Mouse (Mus musculus) forebrain, embryonic 15.5 days (tissue): ENCODE results near the gene Atg4c. TPM values are rescaled to one million over a fixed set of nuclear protein-coding genes. Genes with fewer than 3 reads are reported as not detected.

ENCODE experiments used
- ATAC-seq: fragments of 200-750 bp; cut with Nextera tagmentation; replicated peaks from 2 replicates; pipeline ENCODE4 v1.8.0; 2017; ENCODE audit warnings: mild to moderate bottlenecking, moderate TSS enrichment, moderate library complexity
- H3K27ac ChIP-seq: fragments of 300-500 bp; sonication (generic); replicated peaks from 2 replicates; pipeline ENCODE4 v1.5.1; 2015; ENCODE audit warnings: mild to moderate bottlenecking, inconsistent platforms
- H3K27me3 ChIP-seq: fragments of 300-500 bp; sonication (generic); 2 replicates; pipeline ENCODE4 v1.6.1; 2015; ENCODE audit warnings: inconsistent platforms
- H3K36me3 ChIP-seq: fragments of 300-500 bp; sonication (generic); 2 replicates; pipeline ENCODE4 v1.6.1; 2015; ENCODE audit warnings: mild to moderate bottlenecking, inconsistent platforms
- H3K4me1 ChIP-seq: fragments of 300-500 bp; sonication (generic); 2 replicates; pipeline ENCODE4 v1.6.1; 2015; ENCODE audit warnings: inconsistent platforms
- H3K4me2 ChIP-seq: fragments of 300-500 bp; sonication (generic); replicated peaks from 2 replicates; pipeline ENCODE4 v1.6.1; 2015; ENCODE audit warnings: mild to moderate bottlenecking, inconsistent platforms
- H3K4me3 ChIP-seq: fragments of 300-500 bp; sonication (generic); 2 replicates; pipeline ENCODE4 v1.5.1; 2015; ENCODE audit warnings: mild to moderate bottlenecking, inconsistent platforms
- H3K9ac ChIP-seq: fragments of 300-500 bp; sonication (generic); replicated peaks from 2 replicates; pipeline ENCODE4 v1.6.1; 2015; ENCODE audit warnings: mild to moderate bottlenecking, inconsistent platforms
- H3K9me3 ChIP-seq: fragments of 300-500 bp; sonication (generic); 2 replicates; pipeline ENCODE4 v1.6.1; 2016; ENCODE audit warnings: inconsistent platforms
- WGBS: fragments of 180-500 bp; shearing (Covaris S2); methylation state at CpG from one replicate; pipeline ENCODE4 v1.1.7; 2015; ENCODE audit warnings: mixed read lengths; 5-methylcytosine and 5-hydroxymethylcytosine counted together
- polyA plus RNA-seq: library from polyadenylated mRNA; unstranded; fragments of >200 nt; fragmentation: Nextera tagmentation; extraction: Ambion mirVana; gene quantifications from 2 replicates; pipeline ENCODE4 v1.2.1, GENCODE M21; 2015

Atg4c gene
- polyA plus RNA-seq, 1 experiment from 2014 or later: 18.5 TPM

DNA sequence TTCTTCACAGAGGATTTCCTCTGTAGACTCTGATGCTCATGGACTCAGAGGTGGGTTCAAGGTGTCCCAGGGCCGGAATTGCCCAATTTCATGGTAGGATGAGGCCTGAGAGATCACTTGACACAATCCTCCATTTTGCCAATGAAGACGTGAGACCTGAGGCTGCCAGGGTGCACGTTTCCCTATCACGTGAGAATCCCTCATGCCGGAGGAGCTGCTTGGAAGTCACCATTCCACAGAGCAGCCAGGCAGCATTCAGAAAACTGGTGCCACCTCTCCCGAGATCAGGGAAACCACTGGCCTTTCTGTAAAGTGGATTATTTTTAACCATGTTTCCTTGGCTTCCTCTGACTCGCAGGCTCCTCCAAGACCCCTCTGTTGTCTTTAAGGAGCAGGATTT is 88.0 kb downstream of the Atg4c start:
- no peaks in the 10 kb centered on the region for H3K4me1 ChIP-seq
- no peaks in the 10 kb centered on the region for H3K36me3 ChIP-seq
- H3K4me2 ChIP-seq: no peak overlapping the region
- no peaks in the 10 kb centered on the region for H3K9me3 ChIP-seq
- no peaks in the 10 kb centered on the region for H3K27me3 ChIP-seq
- WGBS: 86% methylated on average over 7 of the region's 7 CpGs
- no peak overlapping the region for H3K9ac ChIP-seq
- no peak for ATAC-seq
- no peak overlapping the region for H3K27ac ChIP-seq
- H3K4me3 ChIP-seq: no peak overlapping the region

GRCm38 (mm10) chr4:99289286-99289685 is 95.6 kb downstream of the Atg4c start:
- ATAC-seq: no peak
- Histone ChIP-seq H3K36me3 (no peaks in the 10 kb centered on the region), H3K4me3 (no peak overlapping the region), H3K27ac (no peak overlapping the region), H3K9ac (no peak overlapping the region), H3K27me3 (no peaks in the 10 kb centered on the region), H3K9me3 (no peaks in the 10 kb centered on the region), H3K4me1 (no peaks in the 10 kb centered on the region), H3K4me2 (no peak overlapping the region)
- 92% methylated on average over 10 of the region's 10 CpGs for WGBS

GRCm38 (mm10) chr4:99298676-99299075 is 104.9 kb downstream of the Atg4c start:
- Histone ChIP-seq H3K27me3 (no peaks in the 10 kb centered on the region), H3K9ac (no peak overlapping the region), H3K4me2 (no peak overlapping the region), H3K9me3 (peaks cover 6% of the 10 kb centered on the region; the same call in 1 of the 2 replicates), H3K4me3 (no peak overlapping the region), H3K36me3 (no peaks in the 10 kb centered on the region), H3K4me1 (peaks cover 16% of the 10 kb centered on the region), H3K27ac (no peak overlapping the region)
- no peak for ATAC-seq
- 13% methylated on average over 4 of the region's 4 CpGs for WGBS

GRCm38 (mm10) chr4:99304793-99305192 is 111.1 kb downstream of the Atg4c start:
- Histone ChIP-seq H3K4me2 (no peak overlapping the region), H3K36me3 (no peaks in the 10 kb centered on the region), H3K27ac (no peak overlapping the region), H3K4me3 (no peak overlapping the region), H3K9me3 (peaks cover 6% of the 10 kb centered on the region; the same call in 1 of the 2 replicates), H3K9ac (no peak overlapping the region), H3K4me1 (no peaks in the 10 kb centered on the region), H3K27me3 (no peaks in the 10 kb centered on the region)
- no peak for ATAC-seq
- WGBS: 90% methylated on average over 13 of the region's 13 CpGs

Other genes starting within 250 kb of the Atg4c start
- gene Angptl3, start 163.0 kb upstream of the Atg4c start, polyA plus RNA-seq: 1.9 and 2.1 TPM in 2 replicates
- gene Dock7, start 73.0 kb upstream of the Atg4c start, polyA plus RNA-seq: 81.6 and 83.0 TPM in 2 replicates
- gene Gm12689, start 102.0 kb downstream of the Atg4c start, polyA plus RNA-seq: 0.33 and 0.36 TPM in 2 replicates